ENCODE assay signal across 26 mouse cellular contexts in the genomic region with DNA sequence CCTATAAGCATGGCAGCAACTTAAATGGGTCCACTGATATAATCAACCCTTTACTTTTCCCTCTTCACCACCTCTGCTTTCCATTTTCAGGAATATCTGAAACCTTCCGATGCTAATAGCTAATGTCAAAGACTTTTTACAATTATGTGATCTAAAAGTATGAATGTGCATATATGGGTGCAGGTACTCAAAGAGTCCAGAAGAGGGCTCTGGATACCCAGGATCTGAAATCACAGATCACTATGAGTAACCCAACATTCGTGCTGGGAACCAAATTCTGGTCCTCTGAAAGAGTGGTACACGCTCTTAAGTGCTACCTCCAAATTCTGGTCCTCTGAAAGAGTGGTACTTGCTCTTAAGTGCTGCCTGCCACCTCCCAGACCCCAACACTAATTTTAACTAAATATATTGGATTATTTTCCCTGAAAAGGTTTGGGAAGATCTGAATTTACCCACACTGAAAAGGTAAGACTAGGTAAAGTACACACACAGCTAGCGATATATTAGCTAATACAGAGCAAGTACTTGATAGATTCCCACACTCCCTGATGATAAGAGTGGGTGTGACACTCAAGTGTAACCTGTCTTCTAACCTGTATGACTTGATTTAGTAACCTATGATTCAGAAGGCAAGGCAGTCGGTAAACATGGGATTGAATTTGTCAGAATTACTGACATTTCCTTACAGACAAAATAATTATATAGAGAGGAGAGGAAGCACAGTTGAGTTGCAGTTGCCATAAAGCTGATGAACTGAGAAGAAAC.
DNase-seq lines count a peak whose midpoint lies in the region; ATAC-seq and TF ChIP-seq lines count a peak whose summit lies in the region.
"Had no signal": no experiment of that assay in that cellular context is flagged by ENCODE, and none has a peak within 500 bp of the region (broad histone marks: within the 10 kb centered on the region; RNA-seq: fewer than 3 reads in every experiment).

No protein-coding gene starts in this region.

- 90% methylated on average over 5 of the region's 5 CpGs for WGBS in heart, postnatal 0 days
- 85% methylated on average over 5 of the region's 5 CpGs for WGBS in liver, postnatal 0 days (ENCODE audit: insufficient replicate concordance)
- WGBS in liver, embryonic 12.5 days (ENCODE audit: insufficient replicate concordance) = 71% methylated on average over 5 of the region's 5 CpGs

- H3K9ac ChIP-seq in heart, postnatal 0 days (replicated peaks; ENCODE audit: low read depth, low read length) = no peak overlapping the region
- no peak overlapping the region for H3K9ac ChIP-seq in liver, postnatal 0 days (replicated peaks)
- no peak overlapping the region for H3K9ac ChIP-seq in liver, embryonic 12.5 days
- H3K9ac ChIP-seq: forebrain, embryonic 13.5 days; heart, embryonic 15.5 days; limb, embryonic 13.5 days; liver, embryonic 13.5 days; lung, embryonic 14.5 days; midbrain, embryonic 15.5 days had no signal

- TF ChIP-seq EP300 in heart, postnatal 0 days (IDR thresholded peaks at IDR 0.05; ENCODE audit: low read depth) = no peak
- TF ChIP-seq EP300 in liver, postnatal 0 days (IDR thresholded peaks at IDR 0.05; ENCODE audit: low read depth) = no peak

- intact Hi-C loops in heart, postnatal 14 days (cut with DNase I) = loop anchor here (5.0 kb wide), 2 partner anchors 98 to 187 kb away; no protein-coding TSS in a partner anchor

- H3K4me3 ChIP-seq in heart, postnatal 0 days (ENCODE audit: low read depth, low read length) = no peak overlapping the region
- no peak overlapping the region for H3K4me3 ChIP-seq in liver, postnatal 0 days (ENCODE audit: low read depth, low read length)
- no peak overlapping the region for H3K4me3 ChIP-seq in liver, embryonic 12.5 days
- H3K4me3 ChIP-seq: forebrain, embryonic 13.5 days; heart, embryonic 15.5 days; limb, embryonic 13.5 days; liver, embryonic 13.5 days; midbrain, embryonic 15.5 days had no signal

- ATAC-seq in heart, postnatal 0 days (ENCODE audit: insufficient read depth, low read depth) = no peak
- ATAC-seq in liver, postnatal 0 days = no peak
- ATAC-seq in liver, embryonic 12.5 days = no peak
- ATAC-seq: forebrain, embryonic 13.5 days; hindbrain, postnatal 0 days; midbrain, embryonic 15.5 days had no signal

- peak; percentile 28; the same call in 1 of the 2 replicates for TF ChIP-seq CTCF in heart, postnatal 0 days (IDR thresholded peaks at IDR 0.05; ENCODE audit: low read depth)
- TF ChIP-seq CTCF in liver, postnatal 0 days (IDR thresholded peaks at IDR 0.05; ENCODE audit: low read depth) = peak; percentile 22

- no peaks in the 10 kb centered on the region for H3K4me1 ChIP-seq in heart, postnatal 0 days (ENCODE audit: control insufficient read depth, insufficient read depth)
- H3K4me1 ChIP-seq in liver, postnatal 0 days (ENCODE audit: insufficient read depth) = peaks cover 8% of the 10 kb centered on the region
- peaks cover 7% of the 10 kb centered on the region for H3K4me1 ChIP-seq in liver, embryonic 12.5 days

- no peaks in the 10 kb centered on the region; the same call in 1 of the 2 replicates for H3K9me3 ChIP-seq in heart, postnatal 0 days (replicated peaks; ENCODE audit: control insufficient read depth, low read length)
- no peaks in the 10 kb centered on the region for H3K9me3 ChIP-seq in liver, postnatal 0 days (ENCODE audit: low read length)
- no peaks in the 10 kb centered on the region for H3K9me3 ChIP-seq in liver, embryonic 12.5 days (replicated peaks)
- H3K9me3 ChIP-seq: forebrain, embryonic 13.5 days; G1E; heart, embryonic 15.5 days; liver, embryonic 13.5 days; midbrain, embryonic 15.5 days had no signal

- H3K36me3 ChIP-seq in heart, postnatal 0 days (replicated peaks; ENCODE audit: control insufficient read depth, insufficient read depth, low read length) = no peaks in the 10 kb centered on the region
- no peaks in the 10 kb centered on the region for H3K36me3 ChIP-seq in liver, postnatal 0 days (replicated peaks; ENCODE audit: insufficient read depth, low read length)
- H3K36me3 ChIP-seq in liver, embryonic 12.5 days = no peaks in the 10 kb centered on the region
- H3K36me3 ChIP-seq: G1E; heart, embryonic 15.5 days; limb, embryonic 13.5 days; liver, embryonic 13.5 days; midbrain, embryonic 15.5 days had no signal

- no peak overlapping the region for H3K4me2 ChIP-seq in heart, postnatal 0 days (ENCODE audit: low read depth, low read length)
- no peak overlapping the region for H3K4me2 ChIP-seq in liver, postnatal 0 days (ENCODE audit: low read depth, low read length)
- no peak overlapping the region for H3K4me2 ChIP-seq in liver, embryonic 12.5 days
- H3K4me2 ChIP-seq: forebrain, embryonic 13.5 days; heart, embryonic 15.5 days; limb, embryonic 13.5 days; liver, embryonic 13.5 days; lung, embryonic 14.5 days; midbrain, embryonic 15.5 days had no signal

- no peak for DNase-seq in heart, postnatal 0 days (ENCODE audit: low spot score)
- no peak for DNase-seq in heart, postnatal 14 days
- DNase-seq in liver, postnatal 0 days = no peak
- DNase-seq in ES-CJ7 (ENCODE audit: low read depth, low spot score) (peak; percentile 25), ZHBTc4 (ENCODE audit: low read depth, low spot score) (peak; percentile 33)
- DNase-seq in embryo, embryonic 10 days (ENCODE audit: low spot score) = no peak
- no peak for DNase-seq in spleen, postnatal 36 days (ENCODE audit: low spot score in 2 of 2)
- DNase-seq: adrenal gland, postnatal 14 days; cerebellum, adult 2 months; cerebellum, postnatal 25 days; embryo, embryonic 11 days; gastrocnemius, postnatal 10 days; heart, adult 18-20 months; kidney, adult 11 months; kidney, postnatal 10 days; liver, embryonic 13.5 days; lung, embryonic 14.5 days; lung, postnatal 4 days; thymus, postnatal 14 days had no signal

- H3K27ac ChIP-seq in heart, postnatal 0 days (ENCODE audit: low read depth) = no peak overlapping the region
- H3K27ac ChIP-seq in liver, postnatal 0 days (ENCODE audit: low read depth) = no peak overlapping the region
- no peak overlapping the region for H3K27ac ChIP-seq in liver, embryonic 12.5 days
- H3K27ac ChIP-seq: forebrain, embryonic 13.5 days; heart, embryonic 15.5 days; hindbrain, postnatal 0 days; limb, embryonic 13.5 days; liver, embryonic 13.5 days; midbrain, embryonic 15.5 days had no signal

- no peaks in the 10 kb centered on the region for H3K27me3 ChIP-seq in heart, postnatal 0 days (ENCODE audit: control insufficient read depth, insufficient read depth, low read length)
- no peaks in the 10 kb centered on the region for H3K27me3 ChIP-seq in liver, postnatal 0 days (ENCODE audit: insufficient read depth, low read length)
- no peaks in the 10 kb centered on the region for H3K27me3 ChIP-seq in liver, embryonic 12.5 days (replicated peaks)
- H3K27me3 ChIP-seq: forebrain, embryonic 13.5 days; heart, embryonic 15.5 days; limb, embryonic 13.5 days; liver, embryonic 13.5 days; midbrain, embryonic 15.5 days had no signal

Comparison
In these comparisons a context has a peak if more than half of its experiments do, and no peak if none do; other contexts are left out.
1. DNase-seq: peak in ES-CJ7 (single experiment) and ZHBTc4 (single experiment); none in heart, postnatal 0 days (single experiment), heart, postnatal 14 days (0 of 2), liver, postnatal 0 days (single experiment), embryo, embryonic 10 days (single experiment) and spleen, postnatal 36 days (0 of 2).